Mouse (Mus musculus) ovary, adult 18-20 months (tissue): ENCODE measurements around the gene Vkorc1l1.

Source experiments
- DNase-seq: peaks from one replicate; pipeline ENCODE4 v3.0.0; 2022; ENCODE audit warnings: low spot score, mixed read lengths

Vkorc1l1 gene

DNA sequence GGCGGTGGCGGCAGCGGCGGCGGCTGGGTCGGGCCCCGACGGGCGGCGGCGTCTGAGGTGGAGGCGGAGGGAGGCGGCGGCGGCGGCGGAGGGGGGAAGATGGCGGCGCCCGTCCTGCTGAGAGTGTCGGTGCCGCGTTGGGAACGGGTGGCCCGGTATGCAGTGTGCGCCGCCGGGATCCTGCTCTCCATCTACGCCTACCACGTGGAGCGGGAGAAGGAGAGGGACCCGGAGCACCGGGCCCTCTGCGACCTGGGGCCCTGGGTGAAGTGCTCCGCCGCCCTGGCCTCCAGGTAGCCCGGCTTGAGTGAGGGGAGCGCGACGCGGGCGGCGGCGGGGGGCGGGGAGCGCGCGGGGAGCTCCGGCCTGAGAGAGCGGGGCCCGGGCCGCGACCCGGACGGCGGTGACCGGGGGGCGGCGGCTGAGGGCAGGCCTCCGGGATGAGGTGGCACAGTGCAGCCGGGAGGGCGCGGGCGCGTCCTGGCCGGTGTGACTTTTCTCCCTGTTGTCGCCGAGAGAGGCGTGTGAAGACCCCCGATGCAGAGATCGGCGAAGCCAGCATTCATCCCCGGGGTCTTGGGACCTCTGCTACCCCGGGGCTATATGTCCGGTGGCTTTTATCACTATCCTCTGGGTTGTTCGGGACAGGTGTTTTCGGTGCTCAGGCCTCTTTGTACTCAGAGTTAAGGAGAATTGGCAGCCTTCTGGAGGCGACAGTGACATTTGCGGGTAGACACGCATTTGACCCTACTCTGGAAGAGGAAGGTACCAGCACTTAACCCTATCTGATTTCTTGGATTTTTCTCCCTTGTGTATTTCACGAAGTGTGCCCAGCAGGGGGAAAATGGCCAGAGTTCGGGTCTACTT, 536 bp downstream of the Vkorc1l1 start:
- DNase-seq = peak; percentile 6

DNA sequence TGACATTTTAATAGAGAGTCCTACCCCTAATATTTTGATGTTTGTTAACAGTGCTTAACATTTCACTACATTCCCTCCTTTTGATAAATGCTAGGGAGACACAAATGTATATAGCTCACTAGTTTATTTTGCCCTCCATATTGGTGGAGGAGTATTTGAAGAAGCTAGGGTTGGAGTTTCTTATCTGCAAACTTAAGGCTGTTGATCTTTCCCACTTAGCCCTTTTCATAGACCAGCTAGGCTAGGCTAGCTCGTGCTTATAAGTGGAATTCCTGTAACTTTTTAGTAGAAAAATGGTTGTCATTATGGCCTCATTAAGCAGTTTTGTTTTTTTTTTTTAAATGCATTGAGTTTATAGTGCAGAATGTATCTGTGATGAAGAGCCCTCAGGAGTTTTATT, 1.6 kb downstream of the Vkorc1l1 start:
- no peak for DNase-seq

DNA sequence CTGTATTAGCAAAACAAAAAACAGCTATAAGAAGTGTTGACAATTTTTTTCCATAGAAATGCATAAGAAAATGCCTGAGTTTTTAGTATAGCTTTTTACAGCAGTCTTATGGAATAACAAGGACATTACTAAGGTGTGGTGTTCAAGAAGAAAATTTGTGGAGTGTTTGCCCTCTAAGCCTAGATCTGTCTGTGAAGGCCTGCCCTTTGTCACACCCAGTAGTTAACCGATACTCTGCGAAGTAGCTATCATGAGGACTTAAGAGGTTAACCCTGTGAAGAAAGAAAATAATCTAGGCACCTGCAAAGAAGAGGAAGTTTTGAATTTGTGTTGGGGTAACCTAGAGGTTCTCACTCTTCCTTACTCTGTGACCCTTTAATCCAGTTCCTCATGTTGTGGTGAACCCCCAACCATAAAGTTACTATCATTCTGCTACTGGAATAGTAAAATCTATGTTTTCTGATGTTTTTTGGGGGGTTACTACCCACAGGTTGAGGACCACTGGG, 5.8 kb downstream of the Vkorc1l1 start:
- no peak for DNase-seq

DNA sequence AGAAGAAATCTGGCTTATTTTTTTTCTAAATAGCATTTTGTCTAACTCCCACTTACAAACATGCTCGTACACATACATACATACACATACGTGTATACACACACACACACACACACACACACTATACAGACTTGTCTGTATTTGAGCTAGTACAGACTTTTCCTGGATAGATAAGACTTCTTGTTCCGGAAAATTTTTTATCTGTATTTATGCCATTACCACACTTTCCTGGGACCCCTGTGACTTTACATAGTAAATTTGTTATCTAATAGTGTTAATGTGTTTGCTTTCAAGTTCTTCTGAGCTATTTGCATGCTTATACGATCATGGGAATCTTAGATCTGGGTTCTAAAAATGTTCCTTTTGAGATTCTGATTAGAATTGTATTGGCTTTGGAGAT, 10.4 kb downstream of the Vkorc1l1 start:
- no peak for DNase-seq

DNA sequence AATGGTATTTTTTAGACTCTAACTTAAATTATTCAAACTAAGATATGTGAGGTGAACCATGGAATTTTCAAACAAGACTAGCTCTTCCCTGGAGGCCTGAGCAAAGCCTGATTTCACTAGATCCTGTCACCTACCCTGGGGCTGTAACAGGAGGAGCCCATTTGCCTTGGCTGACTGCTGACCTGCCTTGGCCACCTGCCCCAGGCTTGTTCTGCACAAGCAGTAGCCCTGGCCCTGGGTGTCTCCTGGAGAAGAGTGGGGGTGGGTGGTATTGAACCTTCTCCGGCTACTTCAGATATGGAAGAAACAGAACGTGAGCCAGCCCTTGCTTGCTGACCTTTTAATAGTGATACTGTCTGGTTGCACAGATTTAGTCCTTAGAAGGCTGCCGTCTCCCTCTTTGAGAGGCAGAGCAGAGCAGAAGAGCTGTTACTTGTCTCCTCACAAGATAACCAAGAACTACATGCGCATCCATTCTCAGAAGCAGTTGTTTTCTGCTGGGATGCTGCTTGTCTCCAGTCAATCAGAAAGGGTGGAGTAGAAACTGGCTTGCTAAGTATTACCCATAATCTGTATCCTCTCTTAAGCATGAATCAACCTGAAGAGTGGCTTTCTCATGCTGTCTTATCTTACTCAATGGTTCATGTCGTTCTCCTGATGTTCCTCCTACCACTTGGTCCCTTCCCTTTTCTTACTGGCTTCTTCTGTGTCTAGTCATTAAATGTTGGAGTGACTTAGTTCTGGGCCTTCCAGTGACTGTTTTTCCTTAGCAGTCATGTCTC, 12.9 kb downstream of the Vkorc1l1 start:
- no peak for DNase-seq

DNA sequence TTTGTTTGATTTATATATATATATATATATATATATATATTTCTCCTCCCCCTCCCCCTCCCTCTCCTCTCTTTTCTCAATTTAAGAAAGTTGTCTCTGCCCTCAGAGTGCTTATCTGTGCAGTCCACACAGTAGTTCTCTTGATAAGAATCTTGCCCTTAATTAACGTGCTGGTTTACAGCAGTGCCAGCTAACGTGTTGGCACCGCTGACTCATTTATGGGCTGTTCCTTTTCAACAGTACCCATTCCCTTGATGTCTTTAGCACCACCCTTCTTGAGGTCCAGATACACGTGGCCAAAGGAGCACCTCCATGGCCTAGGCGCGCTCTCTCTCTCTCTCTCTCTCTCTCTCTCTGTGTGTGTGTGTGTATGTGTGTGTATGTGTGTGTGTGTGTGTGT, 14.0 kb downstream of the Vkorc1l1 start:
- DNase-seq = no peak

DNA sequence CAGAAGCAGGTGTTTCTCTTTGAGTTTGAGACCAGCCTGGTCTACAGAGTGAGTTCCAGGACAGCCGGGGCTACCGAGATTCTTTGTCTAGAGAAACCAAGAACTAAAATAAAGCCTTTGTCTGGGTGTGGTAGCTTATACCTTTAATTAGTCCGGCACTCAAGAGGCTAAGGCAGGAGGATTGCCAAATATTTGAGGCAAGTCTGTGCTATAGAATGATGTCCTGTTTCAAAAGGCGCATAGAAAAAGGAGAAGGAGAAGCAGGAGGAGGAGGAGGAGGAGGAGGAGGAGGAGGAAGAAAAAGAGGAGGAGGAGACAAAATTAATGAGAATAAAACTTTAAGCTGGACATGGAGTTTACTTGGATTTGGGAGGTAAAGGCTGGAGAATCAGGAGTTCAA, 21.5 kb downstream of the Vkorc1l1 start:
- no peak for DNase-seq

DNA sequence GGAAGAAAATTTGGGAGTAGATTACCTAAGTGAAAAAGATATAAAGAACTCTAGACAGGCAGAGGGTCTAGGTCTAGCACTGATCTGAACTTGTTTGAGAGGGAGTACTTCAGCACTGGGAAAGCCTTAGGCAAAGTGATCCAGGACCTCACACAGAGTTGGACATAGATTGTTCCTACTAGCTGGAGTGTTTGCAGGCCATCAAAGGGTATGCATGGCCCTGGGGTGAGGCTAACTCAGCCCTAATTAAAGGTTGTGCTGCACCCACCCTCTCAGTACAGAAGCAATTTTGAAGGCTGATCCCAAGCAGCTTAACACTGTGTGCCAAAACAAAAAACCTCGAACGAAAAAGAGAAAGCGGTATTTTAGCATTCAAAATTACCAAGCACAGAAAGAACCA, 24.7 kb downstream of the Vkorc1l1 start:
- no peak for DNase-seq

DNA sequence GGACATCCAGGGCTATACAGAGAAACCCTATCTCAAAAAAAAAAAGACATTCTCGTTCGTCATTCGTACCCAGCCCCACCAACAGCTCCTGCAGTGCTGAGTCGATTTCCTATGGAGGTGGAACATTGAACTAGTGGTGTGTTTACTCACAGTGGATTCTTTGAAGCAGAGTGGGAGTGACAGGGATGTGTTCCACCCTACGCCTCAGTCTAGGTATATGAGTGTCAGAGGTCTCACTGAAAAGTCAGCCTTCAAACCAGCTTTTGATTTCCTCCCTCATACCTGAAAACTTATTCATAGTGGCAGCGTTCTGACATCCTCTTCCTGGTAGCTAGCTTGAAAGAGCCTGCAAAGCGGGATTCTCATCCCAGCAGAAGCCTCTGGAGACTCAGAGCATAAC, 26.6 kb downstream of the Vkorc1l1 start:
- DNase-seq = no peak

DNA sequence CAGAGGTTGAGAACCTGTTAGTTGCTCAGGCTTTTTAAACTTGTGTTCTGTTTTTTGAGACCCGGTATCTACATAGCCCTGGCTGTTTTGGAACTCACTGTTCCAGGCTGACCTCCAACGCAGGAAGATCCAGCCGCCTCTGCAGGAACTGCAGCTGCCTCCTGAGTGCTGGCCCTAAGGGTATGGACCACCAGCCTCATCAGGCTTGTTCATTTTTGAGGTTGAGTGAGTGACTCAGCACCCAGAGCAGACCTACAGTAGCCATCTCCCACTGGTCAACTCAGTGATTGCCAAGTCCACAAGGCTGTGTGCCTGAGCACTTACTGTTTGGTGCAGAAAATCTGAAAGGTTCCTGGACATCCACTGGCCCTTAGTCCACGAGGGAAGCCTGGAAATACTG, 29.7 kb downstream of the Vkorc1l1 start:
- DNase-seq = peak; percentile 59

DNA sequence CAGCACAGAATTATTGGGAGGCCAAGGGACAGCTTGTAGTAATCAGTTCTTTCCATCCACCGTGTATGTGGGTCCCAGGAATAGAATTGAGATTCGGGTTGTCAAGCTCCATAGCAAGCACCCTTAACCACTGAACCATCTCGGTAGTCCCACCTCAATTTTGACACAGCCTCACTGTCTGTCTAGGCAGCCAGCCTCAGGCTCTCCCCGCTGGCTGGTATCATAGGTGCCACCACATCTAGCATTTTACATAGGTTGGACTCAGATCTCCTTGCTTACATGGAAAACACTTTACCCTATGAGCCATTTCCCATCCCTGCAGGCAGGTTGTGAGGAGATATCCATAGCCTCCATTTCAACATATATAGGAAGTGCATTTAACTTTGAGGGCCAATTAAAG, 32.6 kb downstream of the Vkorc1l1 start:
- DNase-seq = no peak

DNA sequence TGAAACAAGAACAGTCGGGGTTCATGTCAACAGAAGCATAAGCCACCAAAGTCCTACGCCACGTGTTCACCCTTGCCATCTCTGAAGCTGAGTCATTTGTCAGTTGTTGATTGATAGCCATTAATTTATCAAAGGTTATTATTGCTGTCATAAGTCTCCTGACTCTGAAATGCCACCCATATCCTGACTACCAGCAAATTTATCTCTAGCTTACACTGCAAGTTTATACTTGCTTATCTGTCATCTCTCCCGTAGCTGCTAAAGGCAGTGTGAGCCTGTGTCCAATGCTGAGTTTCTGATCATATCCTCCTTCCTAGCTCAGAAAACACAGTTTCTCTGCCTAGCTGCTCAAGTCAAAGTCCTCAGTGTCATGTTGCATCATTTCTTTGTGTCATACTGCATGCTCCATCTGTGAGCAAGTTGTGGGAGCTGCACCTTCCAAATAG, 33.1 kb downstream of the Vkorc1l1 start:
- DNase-seq = no peak

DNA sequence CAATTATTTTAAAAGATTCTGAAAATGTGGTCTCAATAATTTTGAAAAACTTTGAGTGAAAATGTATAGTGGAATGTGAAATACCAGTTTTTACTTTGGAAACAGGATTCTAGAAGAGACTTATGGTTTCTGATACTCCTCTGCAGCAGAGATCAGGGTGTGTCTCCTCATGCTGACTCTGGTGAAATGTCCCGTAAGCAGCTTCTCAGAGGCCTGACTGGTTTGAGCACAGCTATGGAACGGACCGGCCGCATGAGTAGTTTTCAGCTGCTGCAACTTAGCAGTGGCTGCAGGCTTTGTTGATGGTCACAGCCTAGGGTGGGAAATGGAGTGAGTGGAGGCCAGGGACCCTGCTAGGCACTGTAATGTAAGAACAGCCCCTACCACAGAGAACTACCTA, 36.0 kb downstream of the Vkorc1l1 start:
- no peak for DNase-seq

DNA sequence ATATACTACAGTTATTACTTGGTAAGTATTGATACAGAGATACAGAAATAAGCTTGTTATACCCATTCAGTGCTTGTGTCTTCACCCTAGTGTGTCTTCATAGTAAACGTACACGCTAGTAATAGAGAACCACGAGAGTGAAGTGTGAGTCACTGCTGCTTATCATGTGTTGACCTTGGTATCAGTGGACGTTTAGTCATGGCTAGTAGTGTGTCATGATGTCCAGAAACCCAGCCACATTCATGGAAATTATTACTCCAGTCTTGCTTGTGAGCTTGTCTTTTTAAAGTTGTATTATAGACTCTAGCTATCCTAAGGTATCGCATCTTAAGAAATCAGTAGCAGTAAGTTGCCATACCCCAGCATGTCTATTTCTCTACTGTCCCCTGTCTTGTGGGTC, 36.8 kb downstream of the Vkorc1l1 start:
- no peak for DNase-seq

DNA sequence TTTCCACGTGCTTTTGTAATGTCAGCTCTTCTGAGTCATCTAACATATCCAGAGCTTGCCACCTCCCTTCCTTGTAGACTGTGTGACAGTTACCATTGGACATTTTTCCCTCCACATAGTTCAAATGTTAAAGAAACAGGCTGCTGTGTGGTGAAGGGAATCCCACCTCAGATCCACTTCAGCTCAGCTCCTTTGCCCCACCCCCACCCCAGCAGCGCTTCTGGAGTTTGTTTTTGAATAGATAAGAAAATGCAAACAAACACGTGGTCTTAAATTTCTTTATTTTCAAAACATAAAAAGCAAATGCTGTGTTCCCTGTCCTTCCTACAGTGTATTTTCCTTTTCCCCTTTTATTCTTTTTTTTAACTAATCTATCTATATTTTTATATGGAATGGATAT, 38.4 kb downstream of the Vkorc1l1 start:
- DNase-seq = no peak

DNA sequence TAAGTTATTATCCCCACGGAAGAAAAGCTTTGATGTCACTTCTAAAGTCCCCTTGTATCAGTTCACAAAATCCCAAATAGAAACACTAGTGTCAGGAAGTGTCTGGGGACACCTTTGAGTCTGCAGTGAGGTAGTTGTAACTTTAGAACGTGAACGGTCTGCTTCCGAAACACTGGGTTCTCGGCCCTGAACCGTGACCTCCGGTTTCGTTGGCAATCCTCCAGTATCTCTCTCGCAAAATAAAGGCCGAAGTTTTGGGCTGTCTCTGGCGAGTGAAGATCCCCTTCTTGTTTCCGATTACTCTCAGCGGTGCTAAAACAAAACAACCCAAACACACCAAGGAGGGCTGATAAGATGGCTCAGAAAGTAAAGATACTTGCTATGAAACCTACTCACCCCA, 47.6 kb downstream of the Vkorc1l1 start:
- no peak for DNase-seq

DNA sequence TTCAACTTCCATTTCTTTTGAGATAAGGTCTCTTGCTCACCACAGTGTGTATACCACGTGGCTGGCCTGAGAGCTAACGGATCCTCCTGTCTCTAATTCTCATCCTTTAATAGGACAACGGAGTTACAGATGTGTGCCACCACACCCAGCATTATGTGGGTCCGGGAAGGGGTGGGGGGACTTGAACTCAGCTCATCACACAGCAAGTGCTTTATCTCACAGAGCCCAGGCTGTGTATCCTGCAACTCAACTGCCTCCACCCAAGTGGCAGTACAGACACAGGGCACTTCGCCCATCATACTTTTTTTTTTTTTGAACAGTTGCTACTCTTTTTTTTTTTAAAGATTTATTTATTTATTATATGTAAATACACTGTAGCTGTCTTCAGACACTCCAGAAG, 50.1 kb downstream of the Vkorc1l1 start:
- no peak for DNase-seq

DNA sequence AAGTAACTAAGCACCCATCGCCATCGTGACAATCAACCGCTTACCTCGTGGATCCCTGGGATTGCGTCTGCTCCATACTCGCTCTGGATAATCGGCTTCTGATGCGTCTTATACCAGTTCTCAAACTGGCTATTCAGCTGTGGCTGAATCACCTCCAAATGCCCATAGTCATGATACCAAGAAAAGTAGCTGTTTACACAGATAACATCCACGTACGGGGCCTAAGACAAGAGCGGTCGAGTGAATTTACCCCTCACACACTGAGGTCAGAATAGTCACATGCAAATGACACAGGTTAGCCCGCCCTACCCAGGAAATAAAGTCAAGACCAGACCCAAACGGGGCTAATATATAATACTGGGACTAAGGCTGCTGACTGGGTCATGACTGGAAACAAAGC, 51.6 kb downstream of the Vkorc1l1 start:
- no peak for DNase-seq

DNA sequence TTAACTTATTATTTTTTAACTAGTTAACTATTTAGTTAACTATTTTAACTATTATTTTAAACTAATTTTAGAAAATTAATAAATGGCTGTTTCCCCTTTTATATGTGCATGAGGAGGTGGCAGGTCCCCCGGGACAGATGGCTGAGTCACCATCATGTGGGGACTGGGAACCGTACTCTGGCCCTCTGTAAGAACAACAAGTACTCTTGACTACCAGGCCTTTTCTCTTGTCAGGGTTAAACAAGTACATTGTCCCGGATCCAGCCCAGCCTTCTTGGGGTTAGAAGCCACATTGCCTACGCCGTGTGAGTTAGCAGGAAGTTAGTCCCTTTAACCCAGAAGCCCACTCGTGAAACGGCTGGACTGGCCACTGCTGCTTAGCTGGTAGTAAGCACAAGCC, 53.2 kb downstream of the Vkorc1l1 start:
- no peak for DNase-seq

DNA sequence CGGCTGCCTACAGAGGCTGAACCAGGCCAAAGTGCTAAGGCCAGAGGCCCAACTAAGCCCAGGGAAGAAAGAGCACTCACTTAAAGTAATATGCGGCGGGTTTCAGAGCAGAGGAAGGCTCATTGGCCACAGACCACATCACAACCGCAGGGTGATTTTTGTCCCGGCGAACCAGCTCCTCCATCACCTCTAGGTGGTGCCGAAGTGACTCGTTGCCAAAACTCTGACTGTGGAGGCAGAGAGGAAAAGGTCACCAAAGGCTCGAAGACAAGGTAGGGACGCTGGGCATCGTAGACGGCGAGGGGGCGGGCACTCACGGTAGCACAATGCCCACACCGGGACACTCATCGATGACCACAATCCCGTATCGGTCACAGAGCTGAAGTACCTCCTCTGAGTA, 55.9 kb downstream of the Vkorc1l1 start:
- no peak for DNase-seq

DNA sequence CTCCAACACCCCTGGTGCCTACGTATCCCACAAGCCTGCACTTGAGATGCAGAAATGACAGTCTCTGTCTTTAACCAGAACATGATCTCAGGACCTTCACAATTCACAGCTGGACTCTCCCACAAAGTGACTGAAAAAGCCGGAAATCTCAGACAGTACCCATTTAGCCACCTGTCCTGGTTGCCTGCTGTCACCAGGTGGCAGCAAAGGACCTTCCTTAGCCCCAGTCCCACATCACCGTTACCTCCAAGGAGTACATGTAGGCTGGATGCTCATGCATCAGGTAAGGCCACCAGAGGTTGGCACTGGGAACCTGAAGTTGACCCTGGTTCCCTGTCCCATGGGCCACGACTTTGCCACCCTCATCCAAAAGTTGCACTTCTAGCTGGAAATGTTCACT, 57.3 kb downstream of the Vkorc1l1 start:
- no peak for DNase-seq

DNA sequence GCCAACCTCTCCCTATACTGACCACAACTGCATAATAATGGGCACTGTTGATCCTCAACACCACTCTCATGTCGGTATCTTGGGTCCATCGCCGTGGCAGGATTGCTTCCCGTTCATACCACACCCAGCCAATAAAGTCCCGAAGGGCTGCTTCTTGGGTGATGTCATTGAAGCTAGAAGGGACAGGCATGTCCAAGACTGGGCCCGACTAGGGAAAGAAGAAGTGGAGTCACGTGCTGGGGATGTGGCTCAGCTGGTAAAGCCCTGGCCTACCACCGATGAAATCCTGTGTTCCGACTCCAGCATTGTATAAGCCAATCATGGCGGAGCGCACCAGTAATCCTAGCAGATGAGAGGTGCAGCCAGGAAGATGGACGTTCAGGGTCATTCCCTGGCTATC, 59.0 kb downstream of the Vkorc1l1 start:
- DNase-seq = no peak

DNA sequence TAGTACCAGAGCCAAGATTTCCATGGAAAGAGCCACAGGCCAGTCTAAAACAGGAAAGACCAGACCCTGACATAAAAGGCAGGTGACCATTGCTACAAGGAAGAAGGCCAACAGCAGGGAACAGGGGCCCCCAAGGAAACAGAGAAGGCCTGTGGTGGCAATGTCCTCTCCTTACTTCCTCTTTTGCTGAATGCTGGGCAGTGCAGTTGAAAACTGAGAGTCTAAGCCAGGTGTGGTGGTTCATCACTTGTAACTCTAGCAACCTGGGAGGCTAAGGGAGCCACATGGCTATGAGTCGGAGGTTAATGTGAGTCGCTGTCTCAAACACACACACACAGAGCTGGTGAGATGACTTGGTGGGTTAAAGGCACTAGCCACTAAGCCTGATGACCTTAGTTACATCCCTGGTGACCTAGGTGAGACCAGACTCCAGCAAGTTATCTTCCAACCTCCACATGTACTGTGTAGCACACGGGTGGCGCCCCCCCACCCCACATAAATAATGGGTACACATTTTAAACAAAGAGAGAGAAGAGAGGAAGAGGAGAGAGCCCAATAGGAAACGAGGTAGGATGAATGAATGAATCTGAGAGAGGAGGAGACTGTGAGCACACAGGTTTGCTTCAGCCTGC, 59.7 kb downstream of the Vkorc1l1 start:
- no peak for DNase-seq
